Mouse (Mus musculus) heart, embryonic 10.5 days (tissue): ENCODE measurements around the gene Jmjd6. TPM values are rescaled to one million over a fixed set of nuclear protein-coding genes. Genes with fewer than 3 reads are reported as not detected.

Experiments
- DNase-seq: peaks from one replicate; pipeline ENCODE4 v3.0.0-alpha.2; 2017; ENCODE audit warnings: low spot score
- H3K27ac ChIP-seq: fragments of 300-500 bp; sonication (generic); 2 replicates; pipeline ENCODE4 v1.5.1; 2016; ENCODE audit warnings: mild to moderate bottlenecking
- H3K27me3 ChIP-seq: fragments of 300-500 bp; sonication (generic); 2 replicates; pipeline ENCODE4 v1.6.1; 2016; ENCODE audit warnings: mild to moderate bottlenecking; ENCODE audit not compliant: poor library complexity, insufficient read depth, severe bottlenecking
- H3K36me3 ChIP-seq: fragments of 300-500 bp; sonication (generic); 2 replicates; pipeline ENCODE4 v1.6.1; 2016; ENCODE audit warnings: mild to moderate bottlenecking, moderate library complexity
- H3K4me1 ChIP-seq: fragments of 300-500 bp; sonication (generic); 2 replicates; pipeline ENCODE4 v1.6.1; 2016; ENCODE audit warnings: mild to moderate bottlenecking
- H3K4me3 ChIP-seq: fragments of 300-500 bp; sonication (generic); 2 replicates; pipeline ENCODE4 v1.5.1; 2016; ENCODE audit warnings: mild to moderate bottlenecking, moderate library complexity
- H3K9me3 ChIP-seq: fragments of 300-500 bp; sonication (generic); 2 replicates; pipeline ENCODE4 v1.6.1; 2016; ENCODE audit warnings: mild to moderate bottlenecking, moderate library complexity
- WGBS: fragments of 180-500 bp; shearing (Covaris S2); methylation state at CpG from one replicate; pipeline ENCODE4 v1.1.7; 2016; 5-methylcytosine and 5-hydroxymethylcytosine counted together
- polyA plus RNA-seq: library from polyadenylated mRNA; unstranded; fragments of >200 nt; fragmentation: Nextera tagmentation; extraction: Ambion mirVana; gene quantifications from 2 replicates; pipeline ENCODE4 v1.2.1, GENCODE M21; 2016

Jmjd6 gene
- polyA plus RNA-seq, 1 experiment from 2014 or later = 114 TPM

DNA sequence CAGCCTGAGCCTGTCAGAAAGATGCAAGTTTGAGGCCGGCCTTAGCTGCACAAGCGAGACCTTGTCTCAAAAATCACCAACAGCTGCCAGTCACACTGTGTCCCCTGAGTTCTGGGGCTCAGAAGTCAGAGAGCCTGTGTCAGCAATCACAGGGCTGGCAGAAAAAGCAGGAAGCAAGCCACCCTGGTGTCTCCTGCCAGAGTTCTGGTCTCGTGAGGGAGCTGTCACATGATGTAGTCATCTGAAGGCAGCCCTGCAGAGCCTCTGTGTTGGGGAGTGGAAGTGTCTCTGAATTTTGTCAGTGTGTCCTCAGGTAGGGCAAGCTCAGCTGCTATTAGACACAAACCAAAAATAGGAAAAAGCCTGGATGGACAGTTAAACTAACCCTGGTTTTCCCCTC is 24.9 kb upstream of the Jmjd6 start:
- Histone ChIP-seq H3K4me3 (no peak overlapping the region), H3K4me1 (peaks cover 41% of the 10 kb centered on the region), H3K36me3 (peaks cover 67% of the 10 kb centered on the region), H3K27ac (peak overlapping the region; percentile 42; the same call in 1 of the 2 replicates), H3K27me3 (no peaks in the 10 kb centered on the region), H3K9me3 (no peaks in the 10 kb centered on the region)
- 63% methylated on average over 3 of the region's 3 CpGs for WGBS
- DNase-seq = no peak

GRCm38 (mm10) chr11:116865945-116866585 is 22.8 kb upstream of the Jmjd6 start:
- 75% methylated on average over 12 of the region's 12 CpGs for WGBS

GRCm38 (mm10) chr11:116864444-116864843 is 21.2 kb upstream of the Jmjd6 start:
- Histone ChIP-seq H3K36me3 (peaks cover 77% of the 10 kb centered on the region), H3K4me3 (no peak overlapping the region), H3K9me3 (no peaks in the 10 kb centered on the region), H3K27me3 (no peaks in the 10 kb centered on the region), H3K27ac (peak overlapping the region; percentile 79), H3K4me1 (peaks cover 39% of the 10 kb centered on the region)
- WGBS = 28% methylated on average over 10 of the region's 10 CpGs
- peak; percentile 78 for DNase-seq

More at GRCm38 (mm10) chr11:116865945-116866585, 22.8 kb upstream of the Jmjd6 start:
- Histone ChIP-seq H3K27ac (no peak overlapping the region), H3K27me3 (no peaks in the 10 kb centered on the region), H3K36me3 (peaks cover 68% of the 10 kb centered on the region), H3K9me3 (no peaks in the 10 kb centered on the region), H3K4me3 (no peak overlapping the region), H3K4me1 (peaks cover 41% of the 10 kb centered on the region)
- DNase-seq = no peak

- WGBS = 32% methylated on average over 12 of the region's 12 CpGs
- H3K27ac ChIP-seq = 0 out of 2 replicates have a peak overlapping the region, but pooled peaks have one; percentile 52
- H3K9me3 ChIP-seq = no peaks in the 10 kb centered on the region
- H3K27me3 ChIP-seq = no peaks in the 10 kb centered on the region
- H3K4me1 ChIP-seq = peaks cover 19% of the 10 kb centered on the region
- peaks cover 41% of the 10 kb centered on the region for H3K36me3 ChIP-seq
- no peak for DNase-seq
- no peak overlapping the region for H3K4me3 ChIP-seq
Measured at GRCm38 (mm10) chr11:116857183-116857850, 14.1 kb upstream of the Jmjd6 start.

- Histone ChIP-seq H3K4me3 (peak overlapping the region; percentile 98), H3K9me3 (no peaks in the 10 kb centered on the region), H3K27ac (peak overlapping the region; percentile 99; the same call in 1 of the 2 replicates), H3K36me3 (peaks cover 39% of the 10 kb centered on the region), H3K4me1 (peaks cover 19% of the 10 kb centered on the region), H3K27me3 (no peaks in the 10 kb centered on the region)
- WGBS = 33% methylated on average over 10 of the region's 10 CpGs
- no peak for DNase-seq
Measured at GRCm38 (mm10) chr11:116854279-116854678, 11.0 kb upstream of the Jmjd6 start.

- peaks cover 40% of the 10 kb centered on the region for H3K36me3 ChIP-seq
- H3K9me3 ChIP-seq = no peaks in the 10 kb centered on the region
- no peaks in the 10 kb centered on the region for H3K27me3 ChIP-seq
- peak overlapping the region; percentile 99 for H3K27ac ChIP-seq
- under 1% methylated on average over 36 of the region's 36 CpGs for WGBS
- DNase-seq = peak; percentile 98
- H3K4me1 ChIP-seq = peaks cover 19% of the 10 kb centered on the region
- H3K4me3 ChIP-seq = peak overlapping the region; percentile 98
Measured at GRCm38 (mm10) chr11:116853512-116853928, 10.3 kb upstream of the Jmjd6 start.

- H3K9me3 ChIP-seq = no peaks in the 10 kb centered on the region
- under 1% methylated on average over 71 of the region's 74 CpGs for WGBS
- peaks cover 19% of the 10 kb centered on the region for H3K4me1 ChIP-seq
Measured at GRCm38 (mm10) chr11:116852891-116853511, 9.8 kb upstream of the Jmjd6 start, which contains the start of gene Srsf2. TSS of gene Srsf2 (minus strand) at chr11:116853094.

DNA sequence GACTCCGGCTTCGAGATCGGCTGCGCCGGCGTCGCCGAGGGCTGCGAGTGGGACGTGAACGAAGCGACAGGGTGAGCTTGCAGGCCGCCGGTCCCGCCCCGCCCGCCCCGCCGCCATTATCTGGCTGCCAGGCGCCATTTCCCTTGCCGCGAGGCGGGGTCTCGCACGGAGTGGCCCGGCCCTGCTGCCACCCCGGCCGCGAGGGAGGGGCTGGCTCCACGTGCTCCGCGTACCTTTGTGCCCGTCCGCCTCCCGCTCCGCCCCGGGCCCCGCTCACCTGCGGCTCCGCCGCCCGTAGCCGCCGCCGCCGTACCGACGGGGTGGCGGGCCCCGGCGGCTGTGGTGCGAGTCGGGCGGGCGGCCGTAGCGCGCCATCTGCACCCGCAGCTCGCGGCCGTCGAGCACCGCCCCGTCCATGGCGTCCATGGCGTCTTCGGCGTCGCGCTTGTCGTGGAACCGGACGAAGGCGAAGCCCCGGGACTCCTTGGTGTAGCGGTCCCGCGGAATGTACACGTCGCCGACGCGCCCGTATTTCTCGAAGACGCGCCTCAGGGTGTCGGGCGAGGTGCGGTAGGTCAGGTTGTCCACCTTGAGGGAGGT is 9.1 kb upstream of the Jmjd6 start, which contains the start of gene Mfsd11:
TSS of gene Mfsd11 (plus strand) at position 150 of the 600 bp plus-strand sequence.
- under 1% methylated on average over 86 of the region's 91 CpGs for whole genome bisulfite sequencing
- peak; percentile 91 for DNase-seq
- peaks cover 18% of the 10 kb centered on the region for H3K4me1 ChIP-seq
- no peaks in the 10 kb centered on the region for H3K9me3 ChIP-seq
- H3K27ac ChIP-seq = peak within 1 kb of the TSS; percentile 99
- peak within 1 kb of the TSS; percentile 98 for H3K4me3 ChIP-seq
- H3K36me3 ChIP-seq = peaks cover 46% of the 10 kb centered on the region
- no peaks in the 10 kb centered on the region for H3K27me3 ChIP-seq

More at GRCm38 (mm10) chr11:116852891-116853511, 9.8 kb upstream of the Jmjd6 start, which contains the start of gene Srsf2:
- peaks cover 40% of the 10 kb centered on the region for H3K36me3 ChIP-seq
- peak; percentile 98 for DNase-seq
- H3K27ac ChIP-seq = peak within 1 kb of the TSS; percentile 99
- peak within 1 kb of the TSS; percentile 98 for H3K4me3 ChIP-seq
- no peaks in the 10 kb centered on the region for H3K27me3 ChIP-seq

- no peak for DNase-seq
- Histone ChIP-seq H3K4me1 (peaks cover 11% of the 10 kb centered on the region), H3K27me3 (no peaks in the 10 kb centered on the region), H3K4me3 (peak overlapping the region; percentile 98), H3K9me3 (no peaks in the 10 kb centered on the region), H3K36me3 (peaks cover 50% of the 10 kb centered on the region), H3K27ac (peak overlapping the region; percentile 99)
- 1% methylated on average over 29 of the region's 29 CpGs for WGBS
Measured at GRCm38 (mm10) chr11:116851576-116852290, 8.5 kb upstream of the Jmjd6 start.

DNA sequence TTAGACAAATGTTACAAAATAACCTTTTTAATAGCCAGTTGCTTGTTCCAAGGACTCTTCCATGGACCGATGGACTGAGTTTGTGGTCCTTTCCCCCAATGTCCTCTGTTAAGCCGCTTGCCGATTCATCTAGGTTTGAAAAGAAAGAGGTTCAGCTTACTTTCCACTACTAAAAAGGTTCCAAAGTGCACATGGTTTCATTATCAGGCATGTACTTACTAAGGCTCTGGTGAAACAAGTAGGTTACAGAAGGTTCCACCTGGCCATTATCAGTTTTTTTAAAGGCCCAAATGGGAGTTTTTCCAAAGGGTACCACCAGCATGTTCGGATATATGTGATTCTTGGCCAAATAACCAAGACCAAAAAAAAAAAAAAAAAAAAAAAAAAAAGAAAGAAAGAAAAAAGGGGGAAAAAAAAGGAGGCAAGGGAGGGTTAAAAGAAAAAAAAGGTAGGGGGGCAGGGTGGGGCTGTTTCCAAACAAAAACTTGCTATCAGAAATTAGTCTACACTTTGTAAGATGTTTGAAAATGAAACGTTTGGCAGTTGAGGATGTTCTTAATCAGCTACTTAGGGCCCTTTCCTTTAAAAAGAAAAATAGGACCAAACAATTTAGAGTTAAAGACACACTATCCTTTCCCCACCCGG is 7.7 kb upstream of the Jmjd6 start:
- no peak for DNase-seq

GRCm38 (mm10) chr11:116850085-116850484 is 6.8 kb upstream of the Jmjd6 start:
- no peak for DNase-seq
- Histone ChIP-seq H3K27ac (no peak overlapping the region), H3K4me3 (peak overlapping the region; percentile 98), H3K27me3 (no peaks in the 10 kb centered on the region), H3K4me1 (peaks cover 9% of the 10 kb centered on the region), H3K9me3 (no peaks in the 10 kb centered on the region), H3K36me3 (peaks cover 61% of the 10 kb centered on the region)
- WGBS = 64% methylated on average over 4 of the region's 4 CpGs

More for the DNA sequence above, 7.7 kb upstream of the Jmjd6 start:
- WGBS = 45% methylated on average over 6 of the region's 6 CpGs
- H3K9me3 ChIP-seq = no peaks in the 10 kb centered on the region
- peaks cover 10% of the 10 kb centered on the region for H3K4me1 ChIP-seq
- no peaks in the 10 kb centered on the region for H3K27me3 ChIP-seq
- H3K27ac ChIP-seq = peak overlapping the region; percentile 99; the same call in 1 of the 2 replicates
- peak overlapping the region; percentile 98 for H3K4me3 ChIP-seq
- H3K36me3 ChIP-seq = peaks cover 58% of the 10 kb centered on the region

- Histone ChIP-seq H3K4me3 (no peak overlapping the region), H3K9me3 (no peaks in the 10 kb centered on the region), H3K36me3 (peaks cover 61% of the 10 kb centered on the region), H3K4me1 (peaks cover 6% of the 10 kb centered on the region), H3K27ac (no peak overlapping the region), H3K27me3 (no peaks in the 10 kb centered on the region)
- no peak for DNase-seq
Measured at GRCm38 (mm10) chr11:116849587-116849986, 6.3 kb upstream of the Jmjd6 start.
